Mouse (Mus musculus) intestine, embryonic 14.5 days (tissue): ENCODE measurements at regions not wholly inside any gene's neighbourhood (a gene's known extent, or its start where the extent isn't known, plus 50 kb on each side); places are given as distances from the start of the nearest gene placed in this dataset.

Source experiments
- ATAC-seq: fragments of 200-750 bp; cut with Nextera tagmentation; replicated peaks from 2 replicates; pipeline ENCODE4 v1.8.0; 2017; ENCODE audit warnings: low read depth, moderate number of reproducible peaks, moderate TSS enrichment, moderate library complexity; ENCODE audit not compliant: low FRiP score, low TSS enrichment
- DNase-seq: peaks from one replicate; pipeline ENCODE4 v3.0.0-alpha.2; 2018; ENCODE audit warnings: low spot score
- H3K27ac ChIP-seq: fragments of 300-500 bp; sonication (generic); 2 replicates; pipeline ENCODE4 v1.5.1; 2014; ENCODE audit warnings: low read depth, mild to moderate bottlenecking, control low read depth
- H3K27me3 ChIP-seq: fragments of 300-500 bp; sonication (generic); replicated peaks from 2 replicates; pipeline ENCODE4 v1.6.1; 2014; ENCODE audit warnings: low read length, control low read depth; ENCODE audit not compliant: control insufficient read depth, insufficient read depth
- H3K36me3 ChIP-seq: fragments of 300-500 bp; sonication (generic); 2 replicates; pipeline ENCODE4 v1.6.1; 2014; ENCODE audit warnings: low read length, control low read depth; ENCODE audit not compliant: control insufficient read depth, insufficient read depth
- H3K4me1 ChIP-seq: fragments of 300-500 bp; sonication (generic); replicated peaks from 2 replicates; pipeline ENCODE4 v1.6.1; 2014; ENCODE audit warnings: low read length, control low read depth, mixed read lengths; ENCODE audit not compliant: control insufficient read depth, insufficient read depth
- H3K4me2 ChIP-seq: fragments of 300-500 bp; sonication (generic); 2 replicates; pipeline ENCODE4 v1.6.1; 2014; ENCODE audit warnings: low read length
- H3K4me3 ChIP-seq: fragments of 300-500 bp; sonication (generic); 2 replicates; pipeline ENCODE4 v1.5.1; 2014; ENCODE audit warnings: low read depth, low read length, control low read depth, mixed read lengths
- H3K9ac ChIP-seq: fragments of 300-500 bp; sonication (generic); 2 replicates; pipeline ENCODE4 v1.6.1; 2014; ENCODE audit warnings: mild to moderate bottlenecking, low read length
- H3K9me3 ChIP-seq: fragments of 300-500 bp; sonication (generic); 2 replicates; pipeline ENCODE4 v1.6.1; 2016; ENCODE audit warnings: low read length, control low read depth; ENCODE audit not compliant: control insufficient read depth
- WGBS: fragments of 180-500 bp; shearing (Covaris S2); extraction: QIAGEN DNeasy Blood & Tissue Kit; methylation state at CpG from one replicate; pipeline ENCODE4 v1.1.7; 2014; 5-methylcytosine and 5-hydroxymethylcytosine counted together

DNA sequence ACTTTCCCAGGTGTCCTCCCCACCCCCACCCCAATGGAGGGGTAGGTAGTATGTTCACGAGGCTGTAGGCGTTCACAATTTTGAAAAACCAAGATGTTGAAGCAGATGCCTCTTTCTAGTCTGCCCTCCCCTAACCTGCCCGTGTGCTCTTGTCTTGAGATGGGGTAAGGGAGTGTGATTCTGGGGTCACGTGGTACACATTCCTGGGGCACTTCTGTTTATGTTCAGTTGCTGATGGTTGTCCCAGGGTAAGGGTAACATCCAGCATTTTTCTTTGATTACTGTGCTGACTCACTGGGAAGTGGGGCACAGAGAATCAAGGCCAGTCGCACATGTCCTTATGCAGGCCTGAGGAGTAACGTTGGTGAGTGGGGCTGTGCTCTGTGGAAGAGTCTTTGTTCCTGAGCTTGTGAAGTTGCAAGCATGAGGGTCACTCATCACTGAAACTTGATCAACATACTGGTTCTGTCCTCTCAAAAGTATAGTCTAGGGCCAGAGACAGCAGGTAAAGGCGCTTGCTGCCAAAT lies 110.3 kb downstream of the Evx1 start:
- no peak overlapping the region for H3K27ac ChIP-seq
- H3K4me2 ChIP-seq: no peak overlapping the region
- H3K9me3 ChIP-seq: no peaks in the 10 kb centered on the region
- no peak for ATAC-seq
- H3K4me1 ChIP-seq: peaks cover 7% of the 10 kb centered on the region; the same call in 1 of the 2 replicates
- H3K4me3 ChIP-seq: no peak overlapping the region
- no peaks in the 10 kb centered on the region for H3K27me3 ChIP-seq
- WGBS: 50% methylated on average over 7 of the region's 7 CpGs
- no peaks in the 10 kb centered on the region for H3K36me3 ChIP-seq
- no peak for DNase-seq
- H3K9ac ChIP-seq: no peak overlapping the region

GRCm38 (mm10) chr6:52424440-52424839 lies 111.1 kb downstream of the Evx1 start:
- DNase-seq: no peak
- H3K36me3 ChIP-seq: no peaks in the 10 kb centered on the region
- no peak for ATAC-seq
- no peak overlapping the region for H3K4me2 ChIP-seq
- no peak overlapping the region for H3K27ac ChIP-seq
- WGBS: 73% methylated on average over 5 of the region's 5 CpGs
- no peak overlapping the region for H3K9ac ChIP-seq
- H3K27me3 ChIP-seq: no peaks in the 10 kb centered on the region
- no peaks in the 10 kb centered on the region for H3K9me3 ChIP-seq
- no peak overlapping the region for H3K4me3 ChIP-seq
- H3K4me1 ChIP-seq: peaks cover 7% of the 10 kb centered on the region; the same call in 1 of the 2 replicates

GRCm38 (mm10) chr6:52425082-52425481 lies 111.8 kb downstream of the Evx1 start:
- no peak for DNase-seq
- no peak overlapping the region for H3K4me3 ChIP-seq
- H3K27me3 ChIP-seq: no peaks in the 10 kb centered on the region
- no peaks in the 10 kb centered on the region for H3K36me3 ChIP-seq
- no peak overlapping the region for H3K9ac ChIP-seq
- no peaks in the 10 kb centered on the region for H3K9me3 ChIP-seq
- no peak overlapping the region for H3K27ac ChIP-seq
- no peak overlapping the region for H3K4me2 ChIP-seq
- ATAC-seq: no peak
- H3K4me1 ChIP-seq: peaks cover 7% of the 10 kb centered on the region; the same call in 1 of the 2 replicates
- WGBS: 96% methylated on average over 4 of the region's 4 CpGs

- DNase-seq (no peak), ATAC-seq (no peak)
- Histone ChIP-seq H3K36me3 (no peaks in the 10 kb centered on the region), H3K4me2 (peak overlapping the region; percentile 18; the same call in 1 of the 2 replicates), H3K9me3 (no peaks in the 10 kb centered on the region), H3K27ac (peak overlapping the region; percentile 64), H3K4me1 (peaks cover 7% of the 10 kb centered on the region; the same call in 1 of the 2 replicates), H3K27me3 (no peaks in the 10 kb centered on the region), H3K4me3 (no peak overlapping the region), H3K9ac (no peak overlapping the region)
- 30% methylated on average over 11 of the region's 11 CpGs for WGBS
Observed at GRCm38 (mm10) chr6:52428489-52429203, 115.3 kb downstream of the Evx1 start.

DNA sequence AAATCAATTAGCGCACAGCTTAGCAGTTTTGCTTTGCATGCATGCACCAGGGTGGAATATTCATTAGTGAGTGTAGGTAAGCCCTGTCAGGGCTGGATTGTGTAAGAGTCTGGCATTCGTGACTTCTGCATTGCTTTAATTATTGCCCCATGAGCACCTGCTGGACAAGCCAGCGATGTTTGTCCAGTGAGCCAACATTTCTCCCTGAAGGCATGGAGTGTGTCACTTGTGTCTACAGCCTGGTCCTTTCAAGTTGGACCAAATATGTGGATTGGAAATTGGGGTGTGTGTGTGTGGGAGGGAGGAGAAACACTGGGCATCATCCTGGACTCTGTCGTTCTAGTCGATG lies 115.9 kb downstream of the Evx1 start:
- Histone ChIP-seq H3K4me3 (no peak overlapping the region), H3K27ac (0 out of 2 replicates have a peak overlapping the region, but pooled peaks have one; percentile 3), H3K4me1 (peaks cover 7% of the 10 kb centered on the region; the same call in 1 of the 2 replicates), H3K36me3 (no peaks in the 10 kb centered on the region), H3K4me2 (no peak overlapping the region), H3K9ac (no peak overlapping the region), H3K9me3 (no peaks in the 10 kb centered on the region), H3K27me3 (no peaks in the 10 kb centered on the region)
- no peak for ATAC-seq
- no peak for DNase-seq
- 71% methylated on average over 5 of the region's 5 CpGs for WGBS

GRCm38 (mm10) chr6:52433234-52433633 lies 119.9 kb downstream of the Evx1 start:
- no peak for DNase-seq
- Histone ChIP-seq H3K4me1 (peaks cover 7% of the 10 kb centered on the region; the same call in 1 of the 2 replicates), H3K36me3 (no peaks in the 10 kb centered on the region), H3K9me3 (no peaks in the 10 kb centered on the region), H3K4me3 (no peak overlapping the region), H3K27me3 (no peaks in the 10 kb centered on the region), H3K4me2 (no peak overlapping the region), H3K9ac (no peak overlapping the region), H3K27ac (no peak overlapping the region)
- ATAC-seq: no peak
- WGBS: 81% methylated on average over 2 of the region's 2 CpGs

- Histone ChIP-seq H3K9me3 (no peaks in the 10 kb centered on the region), H3K4me2 (no peak overlapping the region), H3K4me1 (no peaks in the 10 kb centered on the region), H3K27me3 (no peaks in the 10 kb centered on the region), H3K4me3 (no peak overlapping the region), H3K36me3 (no peaks in the 10 kb centered on the region), H3K27ac (no peak overlapping the region), H3K9ac (no peak overlapping the region)
- WGBS: 72% methylated on average over 4 of the region's 4 CpGs
- ATAC-seq: no peak
- DNase-seq: no peak
Observed at GRCm38 (mm10) chr6:52434771-52435170, 121.5 kb downstream of the Evx1 start.

GRCm38 (mm10) chr6:52435358-52435757 lies 122.1 kb downstream of the Evx1 start:
- DNase-seq (no peak), ATAC-seq (no peak)
- Histone ChIP-seq H3K9ac (no peak overlapping the region), H3K9me3 (no peaks in the 10 kb centered on the region), H3K4me1 (no peaks in the 10 kb centered on the region), H3K36me3 (no peaks in the 10 kb centered on the region), H3K27me3 (no peaks in the 10 kb centered on the region), H3K27ac (no peak overlapping the region), H3K4me2 (no peak overlapping the region), H3K4me3 (no peak overlapping the region)
- WGBS: 89% methylated on average over 5 of the region's 5 CpGs

- Histone ChIP-seq H3K36me3 (no peaks in the 10 kb centered on the region), H3K27ac (no peak overlapping the region), H3K4me3 (no peak overlapping the region), H3K27me3 (no peaks in the 10 kb centered on the region), H3K4me1 (peaks cover 5% of the 10 kb centered on the region; the same call in 1 of the 2 replicates), H3K9me3 (no peaks in the 10 kb centered on the region), H3K4me2 (no peak overlapping the region), H3K9ac (no peak overlapping the region)
- 50% methylated on average over 8 of the region's 8 CpGs for WGBS
- no peak for DNase-seq
- no peak for ATAC-seq
Observed at GRCm38 (mm10) chr6:52438366-52438765, 125.1 kb downstream of the Evx1 start.
